Mouse (Mus musculus): ENCODE measurements around the gene Nhs. TPM values are rescaled to one million over a fixed set of nuclear protein-coding genes. Genes with fewer than 3 reads are reported as not detected.

Gene Nhs
- total and polyA plus RNA-seq, 3 experiments, result under 0.01 TPM; not detected in 2

DNA sequence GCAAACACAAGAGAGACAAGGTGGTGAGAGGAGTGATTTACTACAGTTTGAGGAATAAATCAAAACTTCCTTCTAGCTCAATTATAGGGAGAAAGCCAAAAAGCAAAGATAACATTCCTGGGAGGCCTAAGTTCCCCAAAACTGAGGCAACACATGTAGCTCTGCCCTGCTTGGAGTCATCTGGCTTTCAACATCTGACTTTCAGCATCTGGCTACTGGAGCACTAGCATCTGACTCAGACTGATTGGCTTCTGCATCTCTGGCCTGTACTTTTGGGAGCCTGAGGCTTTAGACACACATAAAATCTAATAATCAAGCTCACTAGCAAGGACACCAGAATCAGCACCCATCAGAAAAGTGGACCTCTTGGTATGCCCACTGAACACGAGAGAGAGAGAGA, 237.9 kb downstream of the Nhs start:
- TF ChIP-seq GATA2 (IDR thresholded peaks at IDR 0.05; ENCODE audit: borderline replicate concordance, low read depth, low read length) (no peak), POLR2AphosphoS5 (IDR thresholded peaks at IDR 0.05; ENCODE audit: insufficient replicate concordance, low read depth, low read length) (no peak), TAL1 (conservative IDR thresholded peaks at IDR 0.05; ENCODE audit: low read depth, low read length) (no peak), CTCF (IDR thresholded peaks at IDR 0.05; ENCODE audit: low read depth, low read length) (no peak), GATA1 (IDR thresholded peaks at IDR 0.05; ENCODE audit: borderline replicate concordance, low read length) (no peak)
- no peak for ATAC-seq (ENCODE audit: extremely low read depth, insufficient number of reproducible peaks, low FRiP score, poor library complexity, severe bottlenecking)

DNA sequence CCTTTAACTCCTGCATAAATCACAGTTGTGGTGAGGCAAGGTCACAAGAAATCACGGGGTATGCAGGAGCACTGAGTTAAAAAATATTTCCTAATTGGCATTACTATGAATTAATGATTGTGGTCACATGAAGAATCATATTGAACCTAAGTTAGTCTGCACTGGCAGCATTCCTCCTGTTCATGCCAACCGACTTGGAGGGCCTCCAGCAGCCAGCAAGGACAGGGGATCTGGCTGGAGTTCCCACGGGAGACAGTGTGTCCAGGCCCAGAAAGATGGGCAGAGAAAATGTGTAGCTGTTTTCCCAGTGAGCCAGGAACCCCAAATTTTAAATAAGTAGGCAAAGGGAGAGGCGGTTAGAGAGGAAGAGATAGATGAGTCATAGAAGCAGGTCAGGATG, 249.6 kb downstream of the Nhs start:
- no peaks in the 10 kb centered on the region for H3K9me3 ChIP-seq (replicated peaks)
- DNase-seq (ENCODE audit: low spot score) (no peak), ATAC-seq (ENCODE audit: extremely low read depth, insufficient number of reproducible peaks, low FRiP score, poor library complexity, severe bottlenecking) (no peak)
- H3K27me3 ChIP-seq (ENCODE audit: insufficient read depth, low read length), result no peaks in the 10 kb centered on the region
- H3K4me1 ChIP-seq (ENCODE audit: insufficient read depth, low read depth, low read length), result no peaks in the 10 kb centered on the region
- no peak for TF ChIP-seq POLR2AphosphoS5 (IDR thresholded peaks at IDR 0.05; ENCODE audit: insufficient replicate concordance, low read depth, low read length)
- no peaks in the 10 kb centered on the region for H3K36me3 ChIP-seq (replicated peaks)
- H3K4me3 ChIP-seq (ENCODE audit: low read depth, low read length), result no peak overlapping the region

More for the DNA sequence above, 237.9 kb downstream of the Nhs start:
- Histone ChIP-seq H3K4me3 (ENCODE audit: low read depth, low read length) (no peak overlapping the region), H3K4me1 (ENCODE audit: insufficient read depth, low read depth, low read length) (no peaks in the 10 kb centered on the region), H3K9me3 (replicated peaks) (no peaks in the 10 kb centered on the region), H3K27me3 (ENCODE audit: insufficient read depth, low read length) (no peaks in the 10 kb centered on the region), H3K36me3 (replicated peaks) (no peaks in the 10 kb centered on the region)
- no peak for DNase-seq (ENCODE audit: low spot score)

DNA sequence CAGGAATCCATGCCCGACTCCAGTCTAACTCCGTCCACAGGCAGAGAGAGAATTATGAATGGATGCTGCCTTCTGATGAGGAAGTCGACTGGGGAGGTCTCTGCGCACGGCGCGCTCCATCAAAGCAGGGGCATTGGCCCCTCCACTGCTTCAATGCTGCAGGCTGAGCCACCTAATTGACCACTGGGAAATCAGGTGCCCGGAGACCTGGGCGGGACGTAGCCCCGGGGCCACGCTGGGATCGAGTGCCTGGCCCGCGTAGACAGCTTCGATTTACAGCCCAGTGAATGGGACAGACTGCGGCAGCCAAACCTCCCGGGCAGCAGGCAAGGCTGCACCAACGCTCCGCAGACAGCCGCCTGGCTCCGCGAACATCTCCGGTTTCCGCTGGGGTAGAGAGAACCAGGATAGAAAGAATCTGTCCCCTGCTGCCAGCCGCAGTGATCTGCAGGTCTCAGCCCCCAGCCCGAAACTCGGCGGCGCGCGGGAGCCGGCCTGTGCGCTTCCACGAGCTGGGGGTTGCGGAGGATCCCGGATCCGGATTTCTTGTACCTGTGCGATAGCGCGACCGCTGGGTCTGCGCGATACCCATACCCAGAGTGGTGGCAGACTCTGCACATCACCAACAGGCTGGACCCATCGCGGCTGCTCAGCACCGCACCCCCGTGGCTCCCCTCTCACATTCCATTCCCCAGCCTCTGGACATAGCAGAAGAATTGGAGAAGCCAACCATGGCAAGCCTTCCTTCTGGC, 250.7 kb downstream of the Nhs start:
- Histone ChIP-seq H3K4me3 (ENCODE audit: low read depth, low read length) (no peak overlapping the region), H3K4me1 (ENCODE audit: insufficient read depth, low read depth, low read length) (no peaks in the 10 kb centered on the region), H3K27me3 (ENCODE audit: insufficient read depth, low read length) (no peaks in the 10 kb centered on the region), H3K36me3 (replicated peaks) (no peaks in the 10 kb centered on the region), H3K9me3 (replicated peaks) (no peaks in the 10 kb centered on the region)
- no peak for ATAC-seq (ENCODE audit: extremely low read depth, insufficient number of reproducible peaks, low FRiP score, poor library complexity, severe bottlenecking)
- no peak for TF ChIP-seq GATA1 (IDR thresholded peaks at IDR 0.05; ENCODE audit: borderline replicate concordance, low read length)
- TF ChIP-seq TAL1 (conservative IDR thresholded peaks at IDR 0.05; ENCODE audit: low read depth, low read length), result no peak
- no peak for TF ChIP-seq GATA2 (IDR thresholded peaks at IDR 0.05; ENCODE audit: borderline replicate concordance, low read depth, low read length)
- no peak for TF ChIP-seq CTCF (IDR thresholded peaks at IDR 0.05; ENCODE audit: low read depth, low read length)
- no peak for TF ChIP-seq POLR2AphosphoS5 (IDR thresholded peaks at IDR 0.05; ENCODE audit: insufficient replicate concordance, low read depth, low read length)
- DNase-seq (ENCODE audit: low spot score), result no peak

DNA sequence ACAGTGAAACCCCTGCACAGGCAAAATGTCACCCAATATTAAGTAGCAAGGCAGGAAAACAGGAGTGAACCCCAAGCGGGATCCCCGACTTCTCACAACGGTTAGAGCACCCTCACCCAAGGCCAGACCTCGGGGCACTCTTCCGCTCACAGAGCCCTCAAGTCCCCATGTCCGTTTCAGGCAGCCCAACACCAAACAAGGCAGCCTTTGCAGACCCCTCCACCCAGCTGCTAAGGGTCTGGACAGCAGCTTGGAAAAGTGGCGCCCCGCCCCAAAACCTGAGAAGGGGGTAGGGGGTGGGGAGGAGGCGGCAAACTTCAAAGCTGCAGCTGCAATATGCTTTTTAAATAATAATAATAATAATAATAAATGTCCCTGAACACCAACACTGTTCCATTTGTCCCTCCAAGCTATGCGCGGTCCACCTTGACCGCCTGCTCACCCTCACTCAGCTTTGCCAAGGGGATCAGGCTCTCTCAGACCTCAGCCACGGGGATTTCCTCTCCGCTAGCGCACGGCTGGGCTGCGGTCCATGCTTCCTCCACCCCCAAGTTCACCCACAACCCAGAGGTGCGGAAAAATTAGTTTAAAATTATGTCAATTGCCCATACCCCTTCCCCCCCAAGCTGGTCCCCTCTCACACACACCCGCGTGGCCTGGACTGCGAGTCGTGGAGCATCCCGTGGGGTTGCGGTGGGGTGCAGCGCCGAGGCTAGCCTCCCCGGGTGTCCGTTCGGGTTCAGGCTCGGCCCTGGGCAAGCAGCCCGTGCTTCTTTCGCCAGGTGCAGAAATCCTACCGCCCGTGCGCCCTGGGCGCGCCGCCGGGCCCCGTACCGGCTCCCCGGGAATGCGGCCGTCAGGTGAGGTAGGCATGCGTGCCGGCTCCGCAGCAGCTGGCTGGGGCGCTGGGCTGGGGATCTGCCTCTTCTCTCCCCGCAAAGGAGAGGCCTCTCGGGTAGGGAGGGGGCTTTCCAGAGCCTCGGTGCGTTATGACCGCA, 251.6 kb downstream of the Nhs start:
- H3K27me3 ChIP-seq (ENCODE audit: insufficient read depth, low read length), result no peaks in the 10 kb centered on the region
- TF ChIP-seq POLR2AphosphoS5 (IDR thresholded peaks at IDR 0.05; ENCODE audit: insufficient replicate concordance, low read depth, low read length), result no peak
- no peak for TF ChIP-seq TAL1 (conservative IDR thresholded peaks at IDR 0.05; ENCODE audit: low read depth, low read length)
- TF ChIP-seq GATA1 (IDR thresholded peaks at IDR 0.05; ENCODE audit: borderline replicate concordance, low read length), result no peak
- no peak for TF ChIP-seq GATA2 (IDR thresholded peaks at IDR 0.05; ENCODE audit: borderline replicate concordance, low read depth, low read length)
- TF ChIP-seq CTCF (IDR thresholded peaks at IDR 0.05; ENCODE audit: low read depth, low read length), result no peak
- ATAC-seq (ENCODE audit: extremely low read depth, insufficient number of reproducible peaks, low FRiP score, poor library complexity, severe bottlenecking) (no peak), DNase-seq (ENCODE audit: low spot score) (no peak)
- no peaks in the 10 kb centered on the region for H3K4me1 ChIP-seq (ENCODE audit: insufficient read depth, low read depth, low read length)
- H3K9me3 ChIP-seq (replicated peaks), result no peaks in the 10 kb centered on the region
- no peaks in the 10 kb centered on the region for H3K36me3 ChIP-seq (replicated peaks)
- H3K4me3 ChIP-seq (ENCODE audit: low read depth, low read length), result no peak overlapping the region

DNA sequence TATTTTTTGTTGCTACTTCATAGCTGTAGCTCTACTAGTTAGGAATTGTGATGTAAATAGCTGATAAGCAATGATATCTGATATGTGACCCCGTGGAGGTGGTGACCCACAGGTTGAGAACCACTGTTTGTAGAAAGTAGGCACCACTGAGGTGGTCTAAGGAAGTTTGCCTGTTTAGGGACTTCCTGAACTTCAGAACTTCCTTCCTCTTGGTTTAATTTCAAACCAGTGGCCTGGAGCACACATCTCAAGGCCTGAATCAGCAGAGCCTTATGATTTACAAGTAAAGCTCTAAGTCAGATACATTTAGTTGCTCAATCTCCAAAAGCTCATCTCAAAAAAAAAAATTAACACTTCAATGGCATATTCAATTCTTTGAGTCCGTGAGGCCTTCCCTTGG, 265.1 kb downstream of the Nhs start:
- Histone ChIP-seq H3K9me3 (replicated peaks) (no peaks in the 10 kb centered on the region), H3K27me3 (ENCODE audit: insufficient read depth, low read length) (no peaks in the 10 kb centered on the region), H3K36me3 (replicated peaks) (no peaks in the 10 kb centered on the region), H3K4me1 (ENCODE audit: insufficient read depth, low read depth, low read length) (no peaks in the 10 kb centered on the region), H3K4me3 (ENCODE audit: low read depth, low read length) (no peak overlapping the region)
- ATAC-seq (ENCODE audit: extremely low read depth, insufficient number of reproducible peaks, low FRiP score, poor library complexity, severe bottlenecking) (no peak), DNase-seq (ENCODE audit: low spot score) (no peak)
- TF ChIP-seq POLR2AphosphoS5 (IDR thresholded peaks at IDR 0.05; ENCODE audit: insufficient replicate concordance, low read depth, low read length), result no peak
- no peak for TF ChIP-seq CTCF (IDR thresholded peaks at IDR 0.05; ENCODE audit: low read depth, low read length)
- no peak for TF ChIP-seq TAL1 (conservative IDR thresholded peaks at IDR 0.05; ENCODE audit: low read depth, low read length)
- no peak for TF ChIP-seq GATA2 (IDR thresholded peaks at IDR 0.05; ENCODE audit: borderline replicate concordance, low read depth, low read length)
- TF ChIP-seq GATA1 (IDR thresholded peaks at IDR 0.05; ENCODE audit: borderline replicate concordance, low read length), result no peak

DNA sequence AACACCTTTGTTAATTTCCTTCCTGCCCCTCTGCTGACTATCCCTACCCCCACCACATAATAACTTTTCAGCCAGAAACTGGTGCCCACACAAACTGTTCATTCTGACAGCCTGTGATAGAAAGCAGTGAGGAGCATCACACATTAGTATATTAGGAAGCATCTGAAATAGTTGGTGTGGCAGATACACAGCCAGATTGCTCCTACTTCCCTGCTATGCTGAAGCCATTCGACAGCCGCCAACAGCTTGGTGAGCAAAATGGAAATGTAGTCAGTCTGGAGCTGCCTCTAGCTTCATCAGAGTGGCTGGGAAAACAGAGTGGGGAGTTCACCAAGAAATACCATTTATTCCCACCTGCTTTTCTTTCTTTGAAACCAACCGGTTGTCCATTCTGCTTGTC, 275.9 kb downstream of the Nhs start:
- TF ChIP-seq CTCF (IDR thresholded peaks at IDR 0.05; ENCODE audit: low read depth, low read length), result no peak
- TF ChIP-seq GATA2 (IDR thresholded peaks at IDR 0.05; ENCODE audit: borderline replicate concordance, low read depth, low read length), result no peak
- TF ChIP-seq TAL1 (conservative IDR thresholded peaks at IDR 0.05; ENCODE audit: low read depth, low read length), result no peak
- no peak for TF ChIP-seq POLR2AphosphoS5 (IDR thresholded peaks at IDR 0.05; ENCODE audit: insufficient replicate concordance, low read depth, low read length)
- TF ChIP-seq GATA1 (IDR thresholded peaks at IDR 0.05; ENCODE audit: borderline replicate concordance, low read length), result no peak
- no peak for ATAC-seq (ENCODE audit: extremely low read depth, insufficient number of reproducible peaks, low FRiP score, poor library complexity, severe bottlenecking)
- no peaks in the 10 kb centered on the region for H3K9me3 ChIP-seq (replicated peaks)
- H3K4me1 ChIP-seq (ENCODE audit: insufficient read depth, low read depth, low read length), result no peaks in the 10 kb centered on the region
- no peaks in the 10 kb centered on the region for H3K36me3 ChIP-seq (replicated peaks)
- H3K27me3 ChIP-seq (ENCODE audit: insufficient read depth, low read length), result no peaks in the 10 kb centered on the region
- no peak for DNase-seq (ENCODE audit: low spot score)
- no peak overlapping the region for H3K4me3 ChIP-seq (ENCODE audit: low read depth, low read length)

Data from G1E (cell line).